ENCODE assay signal across 10 mouse cellular contexts in the genomic region with DNA sequence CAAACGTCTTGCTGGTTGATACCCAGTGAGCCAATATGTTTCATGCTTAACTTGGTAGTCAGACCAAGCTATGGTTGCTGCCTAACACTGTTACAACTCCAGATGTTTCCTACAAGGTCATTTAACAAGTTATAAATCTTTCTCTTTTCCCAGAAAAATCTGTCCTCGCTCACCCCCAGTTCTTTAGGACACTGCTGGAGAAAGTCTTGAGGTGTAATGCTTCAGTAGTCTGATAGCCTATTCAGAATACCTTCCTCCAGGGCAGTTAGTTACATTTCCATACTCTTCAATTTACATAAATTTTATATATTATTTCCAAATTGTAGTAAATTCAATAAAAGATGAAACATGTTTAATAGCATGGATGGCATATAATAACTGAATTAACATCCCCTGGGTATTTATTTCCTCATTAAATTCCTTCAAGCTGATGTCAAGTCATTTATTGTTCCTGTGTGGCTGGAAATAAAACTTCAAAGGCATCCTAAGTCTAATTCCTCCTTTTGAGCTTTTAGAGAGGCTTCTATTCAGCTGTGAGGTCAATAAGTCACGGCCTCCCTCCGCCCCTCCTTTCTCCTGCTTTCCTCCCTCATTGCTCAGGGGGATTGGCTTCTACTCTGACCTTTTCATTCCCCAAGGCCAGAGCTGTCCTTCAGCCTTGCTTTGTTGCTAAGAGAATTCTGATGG.
DNase-seq lines count a peak whose midpoint lies in the region; ATAC-seq and TF ChIP-seq lines count a peak whose summit lies in the region.
"Had no signal": no experiment of that assay in that cellular context is flagged by ENCODE, and none has a peak within 500 bp of the region (broad histone marks: within the 10 kb centered on the region; RNA-seq: fewer than 3 reads in every experiment).

No protein-coding gene starts in this region.

- no peak overlapping the region for H3K4me3 ChIP-seq in ES-Bruce4 (ENCODE audit: low read depth, low read length)
- H3K4me3 ChIP-seq in hindbrain, embryonic 14.5 days (replicated peaks; ENCODE audit: low read length), result no peak overlapping the region
- H3K4me3 ChIP-seq in limb, embryonic 13.5 days, result no peak overlapping the region
- H3K4me3 ChIP-seq in intestine, postnatal 0 days (ENCODE audit: low read depth, low read length), result no peak overlapping the region
- H3K4me3 ChIP-seq: stomach, embryonic 15.5 days had no signal

- no peaks in the 10 kb centered on the region for H3K27me3 ChIP-seq in ES-Bruce4 (ENCODE audit: control insufficient read depth, insufficient read depth, low read length, poor library complexity, severe bottlenecking)
- H3K27me3 ChIP-seq in hindbrain, embryonic 14.5 days (ENCODE audit: control insufficient read depth, insufficient read depth, low read length), result no peaks in the 10 kb centered on the region
- peaks cover 6% of the 10 kb centered on the region; the same call in 1 of the 2 replicates for H3K27me3 ChIP-seq in limb, embryonic 13.5 days
- no peaks in the 10 kb centered on the region for H3K27me3 ChIP-seq in intestine, postnatal 0 days (replicated peaks; ENCODE audit: control insufficient read depth, insufficient read depth, low read length)
- H3K27me3 ChIP-seq: stomach, embryonic 15.5 days had no signal

- peak; percentile 88 for DNase-seq in ZHBTc4 (ENCODE audit: low read depth, low spot score)
- DNase-seq in hindbrain, embryonic 14.5 days (ENCODE audit: low spot score), result peak; percentile 30
- DNase-seq in B cell, adult 2 months, result no peak
- no peak for DNase-seq in frontal cortex, postnatal 25 days (ENCODE audit: low spot score in 2 of 2)
- DNase-seq in MN1 (ENCODE audit: low spot score), result no peak
- DNase-seq: cerebellum, postnatal 25 days had no signal

- 4% methylated on average over 4 of the region's 4 CpGs for WGBS in hindbrain, embryonic 14.5 days
- WGBS in limb, embryonic 13.5 days, result 4% methylated on average over 4 of the region's 4 CpGs
- WGBS in intestine, postnatal 0 days, result 39% methylated on average over 4 of the region's 4 CpGs

- no peak; the same call in 1 of the 2 replicates for ATAC-seq in hindbrain, embryonic 14.5 days (ENCODE audit: low FRiP score)
- ATAC-seq in limb, embryonic 13.5 days (ENCODE audit: low FRiP score, low read depth), result peak; percentile 82
- no peak for ATAC-seq in intestine, postnatal 0 days

- no peak overlapping the region for H3K9ac ChIP-seq in ES-Bruce4 (ENCODE audit: low read depth, poor library complexity, severe bottlenecking)
- H3K9ac ChIP-seq in hindbrain, embryonic 14.5 days, result no peak overlapping the region
- H3K9ac ChIP-seq in limb, embryonic 13.5 days, result no peak overlapping the region
- H3K9ac ChIP-seq in intestine, postnatal 0 days (ENCODE audit: low read depth, low read length), result no peak overlapping the region
- H3K9ac ChIP-seq: stomach, embryonic 15.5 days had no signal

- no peak overlapping the region for H3K4me2 ChIP-seq in hindbrain, embryonic 14.5 days (replicated peaks)
- H3K4me2 ChIP-seq in limb, embryonic 13.5 days (replicated peaks), result no peak overlapping the region
- no peak overlapping the region for H3K4me2 ChIP-seq in intestine, postnatal 0 days (replicated peaks; ENCODE audit: low read depth)
- H3K4me2 ChIP-seq: stomach, embryonic 15.5 days had no signal

- no peak for TF ChIP-seq CTCF in ES-Bruce4 (IDR thresholded peaks at IDR 0.05; ENCODE audit: low read depth, low read length)
- no peak for TF ChIP-seq CTCF in intestine, postnatal 0 days (IDR thresholded peaks at IDR 0.05; ENCODE audit: low read depth)

- H3K27ac ChIP-seq in ES-Bruce4 (ENCODE audit: insufficient read depth, low read length), result peak overlapping the region; percentile 95
- 0 out of 2 replicates have a peak overlapping the region, but pooled peaks have one; percentile 11 for H3K27ac ChIP-seq in hindbrain, embryonic 14.5 days
- H3K27ac ChIP-seq in limb, embryonic 13.5 days, result no peak overlapping the region; the same call in 1 of the 2 replicates
- H3K27ac ChIP-seq in intestine, postnatal 0 days (ENCODE audit: low read depth, low read length), result no peak overlapping the region
- H3K27ac ChIP-seq: stomach, embryonic 15.5 days had no signal

- H3K9me3 ChIP-seq in ES-Bruce4 (replicated peaks; ENCODE audit: control insufficient read depth, insufficient read depth, low read length, poor library complexity, severe bottlenecking), result peaks cover 6% of the 10 kb centered on the region
- H3K9me3 ChIP-seq in hindbrain, embryonic 14.5 days (ENCODE audit: control insufficient read depth, low read length), result no peaks in the 10 kb centered on the region
- no peaks in the 10 kb centered on the region for H3K9me3 ChIP-seq in limb, embryonic 13.5 days
- no peaks in the 10 kb centered on the region for H3K9me3 ChIP-seq in intestine, postnatal 0 days (ENCODE audit: control insufficient read depth)
- H3K9me3 ChIP-seq: stomach, embryonic 15.5 days had no signal

- no peaks in the 10 kb centered on the region for H3K4me1 ChIP-seq in ES-Bruce4 (ENCODE audit: control insufficient read depth, insufficient read depth, low read length)
- H3K4me1 ChIP-seq in hindbrain, embryonic 14.5 days (replicated peaks; ENCODE audit: control insufficient read depth, insufficient read depth, low read length), result peaks cover 3% of the 10 kb centered on the region; the same call in 1 of the 2 replicates
- peaks cover 13% of the 10 kb centered on the region for H3K4me1 ChIP-seq in limb, embryonic 13.5 days
- H3K4me1 ChIP-seq in intestine, postnatal 0 days (replicated peaks; ENCODE audit: control insufficient read depth, insufficient read depth, low read length), result no peaks in the 10 kb centered on the region
- H3K4me1 ChIP-seq: stomach, embryonic 15.5 days had no signal

- no peak for TF ChIP-seq POLR2A in ES-Bruce4 (IDR thresholded peaks at IDR 0.05; ENCODE audit: insufficient read depth, low read length)

- peak; percentile 90 for TF ChIP-seq EP300 in ES-Bruce4 (IDR thresholded peaks at IDR 0.05; ENCODE audit: insufficient read depth, low read depth, low read length)

- H3K36me3 ChIP-seq in ES-Bruce4 (ENCODE audit: control insufficient read depth, insufficient read depth, low read length, poor library complexity, severe bottlenecking), result no peaks in the 10 kb centered on the region
- no peaks in the 10 kb centered on the region for H3K36me3 ChIP-seq in hindbrain, embryonic 14.5 days (replicated peaks; ENCODE audit: control insufficient read depth, insufficient read depth)
- no peaks in the 10 kb centered on the region for H3K36me3 ChIP-seq in limb, embryonic 13.5 days
- no peaks in the 10 kb centered on the region for H3K36me3 ChIP-seq in intestine, postnatal 0 days (ENCODE audit: control insufficient read depth, insufficient read depth)
- H3K36me3 ChIP-seq: stomach, embryonic 15.5 days had no signal

Comparison
In these comparisons a context has a peak if more than half of its experiments do, and no peak if none do; other contexts are left out.
1. H3K27ac ChIP-seq: peak in ES-Bruce4 (single experiment) and hindbrain, embryonic 14.5 days (single experiment); none in limb, embryonic 13.5 days (single experiment) and intestine, postnatal 0 days (single experiment).
2. DNase-seq: peak in ZHBTc4 (single experiment) and hindbrain, embryonic 14.5 days (single experiment); none in B cell, adult 2 months (0 of 2), frontal cortex, postnatal 25 days (0 of 2) and MN1 (single experiment).